Mouse (Mus musculus): ENCODE measurements at regions not wholly inside any gene's neighbourhood (a gene's known extent, or its start where the extent isn't known, plus 50 kb on each side); places are given as distances from the start of the nearest gene placed in this dataset.

- DNase-seq: no peak
Observed at GRCm38 (mm10) chr16:92958967-92959366, 133.0 kb upstream of the Runx1 start.

DNA sequence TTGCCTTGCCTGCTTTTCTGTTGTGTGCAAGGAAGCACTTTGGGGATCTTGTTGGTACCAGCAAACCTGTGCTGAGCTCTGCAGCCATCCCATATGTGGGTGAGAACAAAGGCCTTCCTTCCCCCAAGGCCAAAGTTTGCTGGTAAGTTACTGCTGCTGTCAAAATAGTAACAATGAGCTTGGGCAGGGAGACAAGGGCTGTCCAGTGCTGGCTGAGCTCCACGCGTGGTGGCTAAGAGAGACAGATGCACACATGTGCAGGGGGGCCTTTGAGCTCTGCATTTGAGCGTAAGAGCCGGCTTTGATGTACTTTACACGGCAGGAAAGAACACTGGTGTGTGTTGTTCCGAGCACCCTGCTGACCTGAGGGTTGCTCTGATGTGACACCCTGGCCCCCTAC is 132.2 kb upstream of the Runx1 start:
- DNase-seq: no peak

- no peak for DNase-seq
Observed at GRCm38 (mm10) chr16:92955508-92955907, 129.6 kb upstream of the Runx1 start.

DNA sequence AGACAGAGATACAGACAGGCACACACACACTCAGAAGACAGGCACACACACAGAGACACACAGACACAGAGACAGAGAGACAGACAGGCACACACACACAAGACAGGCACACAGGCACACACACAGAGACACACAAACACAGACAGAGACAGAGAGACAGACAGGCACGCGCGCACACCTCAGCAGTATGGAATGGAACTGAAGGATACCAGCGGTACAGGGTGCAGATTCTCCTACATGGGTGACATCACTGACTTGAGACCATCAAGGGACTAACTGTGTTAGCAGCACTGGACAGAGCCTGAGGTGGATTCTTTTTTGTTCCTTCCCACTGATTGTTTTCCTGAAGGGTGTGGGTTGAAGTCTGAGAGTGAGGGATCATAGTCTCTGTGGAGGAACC is 129.1 kb upstream of the Runx1 start:
- DNase-seq: no peak

- DNase-seq: peak; percentile 36
Observed at GRCm38 (mm10) chr16:92953936-92954654, 128.1 kb upstream of the Runx1 start.

DNA sequence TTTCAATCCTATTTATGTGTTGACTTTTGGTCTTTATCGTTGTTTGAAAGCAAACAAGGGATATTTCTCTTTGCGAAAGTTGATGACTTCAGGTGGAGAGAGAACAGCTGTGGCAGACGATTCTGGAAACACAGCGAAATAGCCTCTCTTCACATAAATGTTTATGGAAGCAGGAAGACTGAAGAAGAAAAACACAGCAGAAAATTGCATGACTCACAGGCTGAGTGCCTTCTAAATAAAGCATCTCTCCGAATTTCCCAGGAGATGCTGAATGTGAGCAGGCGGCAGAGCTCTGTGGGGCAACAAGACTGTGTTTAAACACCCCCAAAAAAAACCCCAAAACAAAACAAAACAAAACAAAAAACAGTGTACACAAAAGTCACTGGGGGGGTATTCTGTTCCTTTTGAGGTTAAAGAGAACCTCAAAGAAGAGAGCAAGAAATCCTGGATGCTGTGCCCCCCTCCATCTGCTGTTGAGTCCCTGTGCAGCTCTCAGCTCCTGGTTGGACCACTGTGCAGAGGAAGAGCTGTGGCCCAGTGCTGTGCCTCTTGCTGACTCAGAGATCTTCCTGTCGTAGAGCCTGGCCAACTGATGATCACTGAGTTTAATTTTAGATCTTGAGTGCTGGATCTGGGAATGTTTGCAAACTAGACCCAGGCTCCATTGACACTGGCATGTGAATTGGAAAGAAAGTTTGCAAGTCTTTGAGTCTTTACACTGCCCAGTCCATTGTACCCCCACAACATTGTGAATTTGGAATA is 126.6 kb upstream of the Runx1 start:
- no peak for DNase-seq

DNA sequence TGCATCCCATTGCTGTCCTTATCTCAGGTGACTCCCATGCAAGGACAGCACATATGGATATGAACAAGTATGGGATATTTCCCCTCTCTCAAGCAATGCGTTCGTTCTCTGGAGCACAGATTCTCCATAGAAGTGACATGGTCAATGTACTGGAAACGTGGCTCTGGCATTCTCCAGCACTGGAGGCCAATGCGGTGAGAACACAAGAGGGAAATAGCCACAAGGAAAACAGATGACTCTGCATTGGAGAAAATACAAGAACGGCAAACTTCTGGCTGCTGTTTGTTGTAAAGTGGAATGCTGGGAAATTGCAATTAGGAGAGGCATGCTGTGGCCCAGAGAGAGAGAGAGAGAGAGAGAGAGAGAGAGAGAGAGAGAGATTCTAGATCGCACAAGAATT is 125.6 kb upstream of the Runx1 start:
- no peak for DNase-seq

DNA sequence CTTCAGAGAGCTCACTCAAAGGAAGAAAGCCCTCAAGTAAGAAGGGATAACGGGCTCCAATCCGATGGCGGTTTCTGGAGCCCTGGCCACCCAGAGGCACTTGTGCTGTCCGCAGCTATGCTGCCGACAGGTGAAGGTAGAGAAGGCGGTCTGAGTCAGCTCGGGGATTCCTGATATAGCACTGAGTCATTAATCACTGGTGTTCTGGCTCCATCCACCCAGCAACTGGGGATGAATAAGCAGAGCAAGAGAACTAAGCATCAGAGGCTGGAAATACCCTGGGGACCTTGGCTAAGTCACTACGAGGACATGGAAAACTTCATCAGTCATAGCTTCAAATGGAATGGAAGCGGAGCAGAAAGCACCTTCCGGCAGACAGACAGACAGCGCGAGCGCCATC is 122.5 kb upstream of the Runx1 start:
- no peak for DNase-seq

DNA sequence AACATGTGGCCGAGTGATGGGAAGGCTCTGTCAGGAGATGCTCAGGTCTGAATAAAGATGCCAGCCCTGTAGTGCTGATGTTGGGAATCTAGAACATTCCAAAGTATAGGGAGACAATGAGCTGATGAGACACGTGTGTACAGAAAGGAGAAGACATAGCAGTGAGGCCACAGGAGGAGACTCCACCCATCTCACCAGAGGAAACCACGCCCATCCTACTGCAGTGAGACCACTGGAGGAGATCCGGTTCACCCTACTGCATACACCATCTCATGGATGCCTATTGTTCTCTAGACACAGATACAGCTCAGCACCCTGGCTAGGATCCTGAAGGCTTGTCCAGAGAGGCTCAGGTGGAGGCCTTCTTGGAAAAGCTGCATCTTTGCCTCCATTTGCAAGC is 120.6 kb upstream of the Runx1 start:
- no peak for DNase-seq

DNA sequence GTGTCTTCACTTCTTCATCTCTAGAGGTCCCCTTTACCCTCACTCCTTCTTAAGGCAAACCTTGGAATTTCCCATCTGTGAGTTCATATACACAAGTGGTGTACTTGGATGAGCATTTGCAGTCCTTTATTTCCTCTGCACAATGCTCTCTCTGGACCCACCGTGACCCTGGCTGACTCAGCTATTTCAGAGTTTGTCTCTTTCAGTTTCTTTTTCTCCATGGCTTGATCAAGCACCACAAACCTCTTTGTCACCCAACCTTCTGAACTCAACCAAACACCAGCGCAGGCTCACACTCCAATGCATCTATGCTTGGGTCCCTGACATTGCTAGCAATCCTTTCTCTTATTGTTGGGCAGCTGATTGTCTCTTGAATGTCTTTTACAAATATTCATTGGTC is 118.0 kb upstream of the Runx1 start:
- no peak for DNase-seq

DNA sequence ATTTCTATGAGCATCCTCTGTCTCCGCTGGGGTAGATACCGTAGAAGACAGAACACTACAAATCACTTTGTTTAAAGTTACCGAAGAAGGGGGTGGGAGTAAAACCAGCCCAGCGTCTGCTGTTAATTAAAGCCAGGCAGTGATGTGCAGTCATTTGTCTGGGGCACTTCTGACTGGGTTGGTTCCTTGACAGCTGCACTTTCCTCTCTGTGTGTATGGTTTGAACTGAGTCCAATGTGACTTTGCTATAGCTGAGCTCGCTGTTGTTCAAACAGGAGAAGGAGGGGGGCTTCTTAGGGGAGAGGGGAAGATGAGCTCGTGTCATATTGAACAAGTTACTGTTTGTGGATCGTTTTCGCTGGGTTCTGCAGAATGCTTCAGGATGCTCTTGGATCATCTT is 113.7 kb upstream of the Runx1 start:
- no peak for DNase-seq

DNA sequence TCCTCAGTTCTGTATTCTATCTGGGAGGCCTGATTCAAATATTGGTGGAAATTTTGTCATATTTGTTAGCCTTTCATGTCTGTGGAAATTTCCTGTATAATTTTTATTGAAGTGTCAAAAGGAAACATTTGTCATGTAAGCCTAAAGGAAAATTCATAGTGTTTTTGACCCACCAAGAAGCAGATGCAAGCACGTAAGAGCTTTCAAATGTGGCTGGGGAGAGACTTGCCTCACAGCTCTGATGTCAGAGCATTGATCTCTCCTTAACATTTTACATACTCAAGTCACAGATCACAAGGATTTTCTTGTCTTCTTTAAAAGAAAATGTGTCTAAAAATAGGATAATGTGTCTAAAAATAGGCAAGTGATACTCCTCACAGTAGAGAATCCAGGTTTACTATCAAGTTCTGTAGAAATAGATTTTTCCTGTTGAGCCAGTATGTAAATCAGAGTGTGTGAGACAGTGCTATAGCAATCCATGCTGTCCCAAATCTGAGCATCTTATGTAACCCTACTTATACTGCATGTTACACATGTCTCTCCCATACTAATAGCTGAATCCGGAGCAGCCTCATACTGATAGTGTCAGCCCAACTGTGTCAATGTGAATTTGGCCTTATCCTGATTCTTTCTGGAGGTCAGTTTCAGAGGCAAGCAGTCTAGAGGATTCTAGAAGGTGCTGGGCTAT is 110.0 kb upstream of the Runx1 start:
- DNase-seq: no peak

DNA sequence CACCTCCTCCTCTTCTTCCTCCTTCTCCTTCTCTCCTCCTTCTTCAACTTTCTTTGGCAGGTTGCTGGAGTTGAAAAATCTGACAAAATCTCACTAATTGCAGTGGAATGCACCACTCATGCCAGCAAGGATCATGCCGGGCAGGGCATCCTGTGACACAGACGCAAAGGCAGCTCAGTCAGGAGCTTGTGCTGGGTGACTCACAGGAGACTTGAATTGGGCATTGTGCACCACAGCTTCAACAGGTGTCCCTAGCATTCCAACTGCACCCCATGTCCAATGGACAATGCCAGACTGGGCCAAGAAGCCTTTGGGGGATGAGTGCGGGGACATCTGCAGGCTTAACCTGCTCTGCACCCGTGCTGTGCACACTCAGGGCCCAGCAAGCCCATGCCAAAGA is 104.2 kb upstream of the Runx1 start:
- DNase-seq: no peak

- no peak for DNase-seq
Observed at GRCm38 (mm10) chr16:92928201-92928600, 102.3 kb upstream of the Runx1 start.

- no peak for DNase-seq
Observed at GRCm38 (mm10) chr16:92927662-92928061, 101.7 kb upstream of the Runx1 start.

DNA sequence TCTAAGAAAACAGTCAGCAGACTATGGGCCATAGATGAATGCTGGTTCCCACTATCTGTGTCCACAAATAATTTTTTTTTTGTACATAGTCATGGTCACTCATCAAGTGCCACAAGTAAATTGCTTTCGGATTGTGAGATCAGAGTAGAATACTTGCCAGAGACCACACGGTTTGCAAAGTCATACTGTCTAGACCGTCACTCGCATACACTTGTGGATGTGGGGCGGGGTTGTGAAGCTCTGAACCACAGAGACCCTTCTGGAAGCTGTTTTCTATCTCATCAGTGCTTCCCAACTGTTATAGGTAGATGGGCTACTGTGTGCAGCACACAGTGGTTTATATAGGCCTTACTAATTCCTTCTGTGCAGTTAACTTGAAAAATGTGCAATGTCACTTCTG is 100.9 kb upstream of the Runx1 start:
- no peak for DNase-seq

DNA sequence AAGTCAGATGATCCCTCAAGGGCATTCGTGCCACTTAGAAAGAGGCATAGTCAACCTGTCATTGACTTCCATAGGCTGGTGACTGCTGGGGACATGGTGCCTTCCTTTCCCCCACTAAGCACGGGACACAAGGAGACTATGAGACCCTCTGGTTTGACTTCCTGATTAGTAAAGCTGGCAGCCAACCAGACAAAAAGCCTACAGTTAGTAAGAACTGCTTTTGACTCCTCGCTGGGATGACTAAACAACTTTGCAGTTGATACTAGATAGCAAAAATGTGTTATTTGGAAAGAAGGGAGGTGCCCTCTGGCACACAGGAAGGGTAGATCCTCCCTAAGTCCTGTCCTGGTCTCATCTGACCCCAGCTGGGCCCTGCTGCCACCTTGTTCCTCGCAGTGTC is 95.0 kb upstream of the Runx1 start:
- DNase-seq: no peak

GRCm38 (mm10) chr16:92917356-92917755 is 91.4 kb upstream of the Runx1 start:
- no peak for DNase-seq

GRCm38 (mm10) chr16:92915651-92916050 is 89.7 kb upstream of the Runx1 start:
- no peak for DNase-seq

DNA sequence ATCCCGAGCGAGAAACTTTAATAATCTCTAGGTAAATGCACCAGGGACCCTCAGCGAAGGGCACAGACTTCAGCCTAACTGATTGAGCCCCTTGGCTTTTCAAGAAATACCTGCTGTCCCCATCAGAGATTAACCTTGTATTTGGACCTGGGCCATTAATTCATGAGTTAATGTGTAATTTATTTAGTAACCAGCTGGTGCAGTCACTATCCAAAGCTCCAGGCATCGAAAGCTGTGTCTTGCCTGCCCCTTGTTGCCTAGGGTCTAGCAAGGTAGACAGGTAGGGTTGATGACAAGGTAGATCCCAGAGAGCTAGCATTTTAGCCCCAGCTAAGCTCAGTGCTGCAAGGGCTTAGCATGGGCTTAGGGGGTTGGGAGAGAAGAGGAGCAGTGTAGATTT is 80.9 kb upstream of the Runx1 start:
- no peak for DNase-seq

- no peak for DNase-seq
Observed at GRCm38 (mm10) chr16:92905626-92906025, 79.7 kb upstream of the Runx1 start.

GRCm38 (mm10) chr16:92903892-92904473 is 78.0 kb upstream of the Runx1 start:
- DNase-seq: no peak

GRCm38 (mm10) chr16:92903486-92903885 is 77.5 kb upstream of the Runx1 start:
- DNase-seq: no peak

DNA sequence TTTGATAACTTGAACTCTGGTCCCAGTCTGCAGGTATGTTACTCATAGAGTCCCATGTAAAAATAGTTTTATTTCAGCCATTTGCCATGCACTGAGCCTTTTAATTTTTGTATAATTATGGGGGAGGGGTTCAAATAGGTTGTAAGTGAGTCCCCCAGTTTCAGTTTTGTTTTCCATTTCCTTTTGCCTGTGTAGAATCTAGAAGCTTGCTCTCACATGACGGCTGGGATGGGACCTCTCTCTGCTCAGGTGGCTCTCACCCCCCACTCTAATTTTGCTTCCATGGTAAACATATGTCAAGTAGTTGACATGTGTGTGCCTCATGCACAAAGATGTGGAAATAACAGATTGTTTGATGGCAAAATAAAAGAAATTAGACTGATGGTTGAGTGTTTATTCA is 73.8 kb upstream of the Runx1 start:
- no peak for DNase-seq
